Mouse (Mus musculus) heart, postnatal 0 days (tissue): ENCODE data around the gene Lypla2.

Experiments
- CTCF ChIP-seq: IDR thresholded peaks from 2 replicates; pipeline ENCODE4 v1.5.1; 2016; ENCODE audit warnings: antibody characterized with exemption, control low read depth, low read depth
- EP300 ChIP-seq: IDR thresholded peaks from 2 replicates; pipeline ENCODE4 v1.6.1; 2016; ENCODE audit warnings: antibody characterized with exemption, low read depth

GRCm38 (mm10) chr4:135958354-135958753, 14.1 kb downstream of the Lypla2 start:
- TF ChIP-seq CTCF (no peak), EP300 (no peak)
